Mouse (Mus musculus): ENCODE data around the gene Letmd1.

- TF ChIP-seq ZNF384 (IDR thresholded peaks at IDR 0.05; ENCODE audit: low read depth, low read length) (no peak), HCFC1 (IDR thresholded peaks at IDR 0.05; ENCODE audit: borderline replicate concordance, insufficient read depth, low read length) (no peak), CHD2 (IDR thresholded peaks at IDR 0.05; ENCODE audit: low read depth, low read length) (no peak), MAFK (IDR thresholded peaks at IDR 0.05; ENCODE audit: insufficient read depth, low read depth, low read length) (no peak)
These were observed 49.5 kb upstream of the Letmd1 start for GRCm38 (mm10) chr15:100419311-100419710.
